Comparison of ENCODE assay signal across 25 mouse cellular contexts in the genomic region with DNA sequence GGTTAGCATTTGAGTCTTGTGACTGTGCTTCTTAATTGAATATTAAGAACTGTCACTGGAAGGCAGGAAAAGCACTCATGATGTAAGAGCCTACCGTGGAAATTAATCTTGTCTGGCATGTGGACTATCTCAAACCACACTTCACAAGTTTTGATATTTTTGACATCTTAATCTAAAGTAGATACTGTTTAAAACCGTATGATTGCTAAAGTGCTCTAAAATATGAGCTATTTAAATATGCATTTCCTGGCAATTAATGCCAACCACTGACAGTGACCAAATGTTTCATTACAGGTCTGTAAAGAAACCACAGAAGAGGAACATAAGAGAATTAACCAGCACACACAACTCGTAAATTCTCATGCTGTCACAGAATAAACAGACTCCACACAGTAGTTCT.
DNase-seq lines count a peak whose midpoint lies in the region; ATAC-seq and TF ChIP-seq lines count a peak whose summit lies in the region.
"Had no signal": no experiment of that assay in that cellular context is flagged by ENCODE, and none has a peak within 500 bp of the region (broad histone marks: within the 10 kb centered on the region; RNA-seq: fewer than 3 reads in every experiment).

No protein-coding gene starts in this region.

- no peak overlapping the region for H3K4me3 ChIP-seq in lung, embryonic 14.5 days (ENCODE audit: low read depth, low read length)
- no peak overlapping the region for H3K4me3 ChIP-seq in midbrain, embryonic 14.5 days (replicated peaks; ENCODE audit: low read depth, low read length)
- H3K4me3 ChIP-seq in kidney, adult 2 months (ENCODE audit: insufficient read depth, low read depth, low read length): no peak overlapping the region
- H3K4me3 ChIP-seq: embryonic facial prominence, embryonic 12.5 days; embryonic facial prominence, embryonic 15.5 days; forebrain, embryonic 12.5 days; forebrain, embryonic 15.5 days; hindbrain, embryonic 10.5 days; hindbrain, embryonic 13.5 days; intestine, embryonic 15.5 days had no signal

- no peak for TF ChIP-seq CTCF in lung, embryonic 14.5 days (IDR thresholded peaks at IDR 0.05; ENCODE audit: low read depth)
- TF ChIP-seq CTCF in kidney, adult 2 months (conservative IDR thresholded peaks at IDR 0.05; ENCODE audit: insufficient read depth, insufficient read length, low read depth, low read length): no peak

- no peaks in the 10 kb centered on the region for H3K36me3 ChIP-seq in lung, embryonic 14.5 days (ENCODE audit: insufficient read depth)
- no peaks in the 10 kb centered on the region for H3K36me3 ChIP-seq in midbrain, embryonic 14.5 days (ENCODE audit: control insufficient read depth, insufficient read depth, low read length)
- no peaks in the 10 kb centered on the region for H3K36me3 ChIP-seq in kidney, adult 2 months (ENCODE audit: control insufficient read depth, insufficient read depth, low read length)
- H3K36me3 ChIP-seq: embryonic facial prominence, embryonic 12.5 days; embryonic facial prominence, embryonic 15.5 days; forebrain, embryonic 12.5 days; forebrain, embryonic 15.5 days; hindbrain, embryonic 10.5 days; hindbrain, embryonic 13.5 days; intestine, embryonic 15.5 days had no signal

- TF ChIP-seq POLR2A in kidney, adult 2 months (IDR thresholded peaks at IDR 0.05; ENCODE audit: low read depth, low read length): no peak

- no peaks in the 10 kb centered on the region for H3K4me1 ChIP-seq in lung, embryonic 14.5 days (ENCODE audit: insufficient read depth)
- no peaks in the 10 kb centered on the region for H3K4me1 ChIP-seq in midbrain, embryonic 14.5 days (ENCODE audit: control insufficient read depth, insufficient read depth, low read length)
- H3K4me1 ChIP-seq in kidney, adult 2 months (ENCODE audit: control insufficient read depth, insufficient read depth, low read length): no peaks in the 10 kb centered on the region
- H3K4me1 ChIP-seq: embryonic facial prominence, embryonic 12.5 days; embryonic facial prominence, embryonic 15.5 days; forebrain, embryonic 12.5 days; forebrain, embryonic 15.5 days; hindbrain, embryonic 10.5 days; hindbrain, embryonic 13.5 days; intestine, embryonic 15.5 days had no signal

- no peak overlapping the region for H3K4me2 ChIP-seq in lung, embryonic 14.5 days
- no peak overlapping the region for H3K4me2 ChIP-seq in midbrain, embryonic 14.5 days (ENCODE audit: low read length)
- H3K4me2 ChIP-seq: embryonic facial prominence, embryonic 12.5 days; embryonic facial prominence, embryonic 15.5 days; forebrain, embryonic 12.5 days; forebrain, embryonic 15.5 days; heart, embryonic 11.5 days; hindbrain, embryonic 13.5 days; intestine, embryonic 15.5 days had no signal

- H3K27me3 ChIP-seq in lung, embryonic 14.5 days (ENCODE audit: insufficient read depth, low read length): no peaks in the 10 kb centered on the region
- no peaks in the 10 kb centered on the region for H3K27me3 ChIP-seq in midbrain, embryonic 14.5 days (ENCODE audit: control insufficient read depth, insufficient read depth, low read length)
- no peaks in the 10 kb centered on the region for H3K27me3 ChIP-seq in kidney, adult 2 months (replicated peaks; ENCODE audit: control insufficient read depth, insufficient read depth, low read length)
- H3K27me3 ChIP-seq: CH12.LX; embryonic facial prominence, embryonic 12.5 days; embryonic facial prominence, embryonic 15.5 days; forebrain, embryonic 12.5 days; forebrain, embryonic 15.5 days; hindbrain, embryonic 13.5 days; intestine, embryonic 15.5 days had no signal

- peak; percentile 55 for DNase-seq in lung, embryonic 14.5 days
- no peak for DNase-seq in lung, postnatal 10 days
- no peak for DNase-seq in midbrain, embryonic 14.5 days
- DNase-seq in kidney, adult 2 months: no peak
- DNase-seq: adrenal gland, adult 8-10 months; adrenal gland, postnatal 25 days; B cell, adult 2 months; cerebellum, adult 11-12 months; cerebellum, adult 9-10 months; cerebellum, postnatal 14 days; gastrocnemius, postnatal 25 days had no signal

- no peak overlapping the region for H3K27ac ChIP-seq in lung, embryonic 14.5 days (ENCODE audit: low read depth)
- H3K27ac ChIP-seq in midbrain, embryonic 14.5 days (replicated peaks; ENCODE audit: low read depth, low read length): no peak overlapping the region
- no peak overlapping the region for H3K27ac ChIP-seq in kidney, adult 2 months (ENCODE audit: insufficient read depth, low read depth, low read length)
- H3K27ac ChIP-seq: embryonic facial prominence, embryonic 12.5 days; embryonic facial prominence, embryonic 15.5 days; forebrain, embryonic 12.5 days; forebrain, embryonic 15.5 days; hindbrain, embryonic 10.5 days; hindbrain, embryonic 13.5 days; intestine, embryonic 15.5 days had no signal

- no peak for ATAC-seq in lung, embryonic 14.5 days (ENCODE audit: insufficient read depth)
- peak; percentile 93 for ATAC-seq in common myeloid progenitor, adult 5-6 weeks (replicated peaks; ENCODE audit: low read depth, poor library complexity, severe bottlenecking)
- ATAC-seq in megakaryocyte, adult 5-6 weeks (ENCODE audit: poor library complexity, severe bottlenecking): peak; percentile 47
- ATAC-seq in midbrain, embryonic 14.5 days (ENCODE audit: low FRiP score, low TSS enrichment): no peak
- no peak for ATAC-seq in erythroid progenitor cell, adult 5-6 weeks (replicated peaks; ENCODE audit: low FRiP score, poor library complexity, severe bottlenecking)
- ATAC-seq: forebrain, embryonic 15.5 days; hindbrain, embryonic 16.5 days; intestine, embryonic 15.5 days; Patski had no signal

- H3K9ac ChIP-seq in lung, embryonic 14.5 days: no peak overlapping the region
- no peak overlapping the region for H3K9ac ChIP-seq in midbrain, embryonic 14.5 days (replicated peaks; ENCODE audit: low read length)
- H3K9ac ChIP-seq: embryonic facial prominence, embryonic 12.5 days; embryonic facial prominence, embryonic 15.5 days; forebrain, embryonic 12.5 days; forebrain, embryonic 15.5 days; hindbrain, embryonic 13.5 days; intestine, embryonic 15.5 days had no signal

- WGBS in lung, embryonic 14.5 days: 24% methylated on average over 3 of the region's 3 CpGs
- WGBS in midbrain, embryonic 14.5 days: 71% methylated on average over 3 of the region's 3 CpGs
- 58% methylated on average over 3 of the region's 3 CpGs for WGBS in kidney, adult 2 months

- H3K9me3 ChIP-seq in lung, embryonic 14.5 days (ENCODE audit: low read depth, low read length): no peaks in the 10 kb centered on the region
- no peaks in the 10 kb centered on the region for H3K9me3 ChIP-seq in midbrain, embryonic 14.5 days (ENCODE audit: control insufficient read depth, low read length)
- H3K9me3 ChIP-seq: embryonic facial prominence, embryonic 12.5 days; embryonic facial prominence, embryonic 15.5 days; forebrain, embryonic 12.5 days; forebrain, embryonic 15.5 days; hindbrain, embryonic 10.5 days; hindbrain, embryonic 13.5 days; intestine, embryonic 15.5 days had no signal

Comparison
In these comparisons a context has a peak if more than half of its experiments do, and no peak if none do; other contexts are left out.
1. ATAC-seq: peak in common myeloid progenitor, adult 5-6 weeks (single experiment) and megakaryocyte, adult 5-6 weeks (single experiment); none in lung, embryonic 14.5 days (single experiment), midbrain, embryonic 14.5 days (single experiment) and erythroid progenitor cell, adult 5-6 weeks (single experiment).